Mouse (Mus musculus) hindbrain, embryonic 14.5 days (tissue): ENCODE data around the gene Sh2d4b. TPM values are rescaled to one million over a fixed set of nuclear protein-coding genes. Genes with fewer than 3 reads are reported as not detected.

ENCODE experiments used
- ATAC-seq: fragments of 200-750 bp; cut with Nextera tagmentation; 2 replicates; pipeline ENCODE4 v1.8.0; 2017; ENCODE audit warnings: moderate number of reproducible peaks, mild to moderate bottlenecking, moderate TSS enrichment, moderate library complexity; ENCODE audit not compliant: low FRiP score
- DNase-seq: peaks from one replicate; pipeline ENCODE4 v3.0.0-alpha.2; 2015; ENCODE audit warnings: low spot score
- H3K27ac ChIP-seq: fragments of 300-500 bp; sonication (generic); 2 replicates; pipeline ENCODE4 v1.5.1; 2014; ENCODE audit warnings: mild to moderate bottlenecking, moderate library complexity
- H3K27me3 ChIP-seq: fragments of 300-500 bp; sonication (generic); 2 replicates; pipeline ENCODE4 v1.6.1; 2014; ENCODE audit warnings: mild to moderate bottlenecking, low read length, mixed read lengths; ENCODE audit not compliant: control insufficient read depth, insufficient read depth
- H3K36me3 ChIP-seq: fragments of 300-500 bp; sonication (generic); replicated peaks from 2 replicates; pipeline ENCODE4 v1.6.1; 2014; ENCODE audit not compliant: control insufficient read depth, insufficient read depth
- H3K4me1 ChIP-seq: fragments of 300-500 bp; sonication (generic); replicated peaks from 2 replicates; pipeline ENCODE4 v1.6.1; 2014; ENCODE audit warnings: antibody characterized with exemption, low read length, mixed read lengths; ENCODE audit not compliant: control insufficient read depth, insufficient read depth
- H3K4me2 ChIP-seq: fragments of 300-500 bp; sonication (generic); replicated peaks from 2 replicates; pipeline ENCODE4 v1.6.1; 2014; ENCODE audit warnings: mild to moderate bottlenecking, moderate library complexity
- H3K4me3 ChIP-seq: fragments of 300-500 bp; sonication (generic); replicated peaks from 2 replicates; pipeline ENCODE4 v1.5.1; 2014; ENCODE audit warnings: mild to moderate bottlenecking, low read length
- H3K9ac ChIP-seq: fragments of 300-500 bp; sonication (generic); 2 replicates; pipeline ENCODE4 v1.6.1; 2014
- H3K9me3 ChIP-seq: fragments of 300-500 bp; sonication (generic); 2 replicates; pipeline ENCODE4 v1.6.1; 2016; ENCODE audit warnings: low read length; ENCODE audit not compliant: control insufficient read depth
- whole genome bisulfite sequencing: fragments of 180-500 bp; shearing (Covaris S2); extraction: QIAGEN DNeasy Blood & Tissue Kit; methylation state at CpG from one replicate; pipeline ENCODE4 v1.1.7; 2014; 5-methylcytosine and 5-hydroxymethylcytosine counted together
- polyA plus RNA-seq: library from polyadenylated mRNA; unstranded; fragments of >200 nt; fragmentation: Nextera tagmentation; extraction: Ambion mirVana; gene quantifications from 2 replicates; pipeline ENCODE4 v1.2.1, GENCODE M21; 2014

Gene Sh2d4b
- polyA plus RNA-seq, 1 experiment from 2014 or later: 1.7 TPM

- DNase-seq: no peak
- Histone ChIP-seq H3K4me2 (no peak overlapping the region), H3K4me3 (no peak overlapping the region), H3K27ac (no peak overlapping the region), H3K9ac (no peak overlapping the region), H3K4me1 (no peaks in the 10 kb centered on the region), H3K36me3 (no peaks in the 10 kb centered on the region), H3K9me3 (no peaks in the 10 kb centered on the region), H3K27me3 (no peaks in the 10 kb centered on the region)
- WGBS: 27% methylated on average over 4 of the region's 4 CpGs
- ATAC-seq: no peak
These were observed 7.8 kb downstream of the Sh2d4b start for GRCm38 (mm10) chr14:40885225-40885624.

GRCm38 (mm10) chr14:40874565-40874964 is 18.5 kb downstream of the Sh2d4b start:
- H3K4me1 ChIP-seq: no peaks in the 10 kb centered on the region
- no peaks in the 10 kb centered on the region for H3K27me3 ChIP-seq
- H3K9ac ChIP-seq: no peak overlapping the region
- H3K27ac ChIP-seq: no peak overlapping the region
- H3K4me2 ChIP-seq: no peak overlapping the region
- H3K36me3 ChIP-seq: no peaks in the 10 kb centered on the region
- no peaks in the 10 kb centered on the region for H3K9me3 ChIP-seq
- DNase-seq (no peak), ATAC-seq (no peak)
- no peak overlapping the region for H3K4me3 ChIP-seq

- Histone ChIP-seq H3K27ac (no peak overlapping the region), H3K4me3 (no peak overlapping the region), H3K4me2 (no peak overlapping the region), H3K9me3 (no peaks in the 10 kb centered on the region), H3K4me1 (no peaks in the 10 kb centered on the region), H3K36me3 (no peaks in the 10 kb centered on the region), H3K27me3 (no peaks in the 10 kb centered on the region), H3K9ac (no peak overlapping the region)
- DNase-seq: no peak
- WGBS: 91% methylated on average over 5 of the region's 5 CpGs
- ATAC-seq: no peak
These were observed 19.1 kb downstream of the Sh2d4b start for GRCm38 (mm10) chr14:40873961-40874360.

- H3K27ac ChIP-seq: no peak overlapping the region
- no peaks in the 10 kb centered on the region for H3K36me3 ChIP-seq
- no peak overlapping the region for H3K9ac ChIP-seq
- H3K4me3 ChIP-seq: no peak overlapping the region
- no peaks in the 10 kb centered on the region for H3K4me1 ChIP-seq
- ATAC-seq: no peak
- H3K4me2 ChIP-seq: no peak overlapping the region
- no peaks in the 10 kb centered on the region for H3K9me3 ChIP-seq
- DNase-seq: no peak
- 81% methylated on average over 3 of the region's 3 CpGs for WGBS
- H3K27me3 ChIP-seq: no peaks in the 10 kb centered on the region
These were observed 22.5 kb downstream of the Sh2d4b start for GRCm38 (mm10) chr14:40870598-40870997.

- Histone ChIP-seq H3K9ac (no peak overlapping the region), H3K27ac (no peak overlapping the region), H3K27me3 (no peaks in the 10 kb centered on the region), H3K4me2 (no peak overlapping the region), H3K9me3 (no peaks in the 10 kb centered on the region), H3K4me1 (no peaks in the 10 kb centered on the region), H3K36me3 (no peaks in the 10 kb centered on the region), H3K4me3 (no peak overlapping the region)
- ATAC-seq (no peak), DNase-seq (no peak)
- 51% methylated on average over 6 of the region's 6 CpGs for WGBS
These were observed 28.1 kb downstream of the Sh2d4b start for GRCm38 (mm10) chr14:40864811-40865514.

- ATAC-seq: no peak
- Histone ChIP-seq H3K27ac (no peak overlapping the region), H3K27me3 (no peaks in the 10 kb centered on the region), H3K4me2 (no peak overlapping the region), H3K4me3 (no peak overlapping the region), H3K4me1 (no peaks in the 10 kb centered on the region), H3K9ac (no peak overlapping the region), H3K36me3 (no peaks in the 10 kb centered on the region), H3K9me3 (no peaks in the 10 kb centered on the region)
- 91% methylated on average over 3 of the region's 3 CpGs for WGBS
- DNase-seq: no peak
These were observed 29.4 kb downstream of the Sh2d4b start for GRCm38 (mm10) chr14:40863659-40864058.

- DNase-seq (no peak), ATAC-seq (no peak)
These were observed 30.0 kb downstream of the Sh2d4b start for GRCm38 (mm10) chr14:40863022-40863421.

GRCm38 (mm10) chr14:40852978-40853377 is 40.1 kb downstream of the Sh2d4b start:
- 76% methylated on average over 5 of the region's 5 CpGs for WGBS

More at GRCm38 (mm10) chr14:40863022-40863421, 30.0 kb downstream of the Sh2d4b start:
- Histone ChIP-seq H3K27me3 (no peaks in the 10 kb centered on the region), H3K27ac (no peak overlapping the region), H3K36me3 (no peaks in the 10 kb centered on the region), H3K4me3 (no peak overlapping the region), H3K4me2 (no peak overlapping the region), H3K9me3 (no peaks in the 10 kb centered on the region), H3K4me1 (no peaks in the 10 kb centered on the region), H3K9ac (no peak overlapping the region)

GRCm38 (mm10) chr14:40837397-40837796 is 55.7 kb downstream of the Sh2d4b start:
- H3K4me3 ChIP-seq: no peak overlapping the region
- H3K36me3 ChIP-seq: peaks cover 3% of the 10 kb centered on the region; the same call in 1 of the 2 replicates
- H3K9me3 ChIP-seq: no peaks in the 10 kb centered on the region
- H3K9ac ChIP-seq: no peak overlapping the region
- ATAC-seq (no peak), DNase-seq (no peak)
- H3K27ac ChIP-seq: no peak overlapping the region
- no peaks in the 10 kb centered on the region for H3K27me3 ChIP-seq
- H3K4me1 ChIP-seq: no peaks in the 10 kb centered on the region
- no peak overlapping the region for H3K4me2 ChIP-seq

More at GRCm38 (mm10) chr14:40852978-40853377, 40.1 kb downstream of the Sh2d4b start:
- Histone ChIP-seq H3K36me3 (no peaks in the 10 kb centered on the region), H3K9ac (no peak overlapping the region), H3K9me3 (no peaks in the 10 kb centered on the region), H3K27ac (no peak overlapping the region), H3K27me3 (no peaks in the 10 kb centered on the region), H3K4me1 (no peaks in the 10 kb centered on the region), H3K4me3 (no peak overlapping the region), H3K4me2 (no peak overlapping the region)
- DNase-seq (no peak), ATAC-seq (no peak)

- no peak overlapping the region for H3K4me2 ChIP-seq
- ATAC-seq: no peak
These were observed 62.6 kb downstream of the Sh2d4b start for GRCm38 (mm10) chr14:40830505-40830904.

More at GRCm38 (mm10) chr14:40830505-40830904, 62.6 kb downstream of the Sh2d4b start:
- Histone ChIP-seq H3K4me3 (no peak overlapping the region), H3K9ac (no peak overlapping the region), H3K4me1 (no peaks in the 10 kb centered on the region), H3K36me3 (no peaks in the 10 kb centered on the region), H3K27ac (no peak overlapping the region), H3K27me3 (no peaks in the 10 kb centered on the region), H3K9me3 (no peaks in the 10 kb centered on the region)
- 65% methylated on average over 9 of the region's 9 CpGs for WGBS
- no peak for DNase-seq
